Mouse (Mus musculus): ENCODE measurements around the gene Gfral. TPM values are rescaled to one million over a fixed set of nuclear protein-coding genes. Genes with fewer than 3 reads are reported as not detected.

Gene Gfral
- not detected for total RNA-seq (2021)
- long read RNA-seq, experiment 1 = 0 reads
- long read RNA-seq, experiment 2 = 0 reads

- no peak for TF ChIP-seq CTCF (conservative IDR thresholded peaks at IDR 0.05)
- no peak within 1 kb of the TSS for H3K27ac ChIP-seq
- no peak within 1 kb of the TSS for H3K4me3 ChIP-seq
- no peak for DNase-seq (ENCODE audit: low spot score in 2 of 2)
Measured at GRCm38 (mm10) chr9:76213557-76213956, at the start of gene Gfral. TSS of gene Gfral (minus strand) at chr9:76213657.

- no peak for TF ChIP-seq CTCF (conservative IDR thresholded peaks at IDR 0.05)
- H3K4me3 ChIP-seq = no peak overlapping the region
- H3K27ac ChIP-seq = no peak overlapping the region
- DNase-seq (ENCODE audit: low spot score in 2 of 2) = no peak
Measured at GRCm38 (mm10) chr9:76257731-76258130, 44.3 kb upstream of the Gfral start.

GRCm38 (mm10) chr9:76252544-76252943 is 39.1 kb upstream of the Gfral start:
- no peak for DNase-seq (ENCODE audit: low spot score in 2 of 2)
- Histone ChIP-seq H3K27ac (no peak overlapping the region), H3K4me3 (no peak overlapping the region)
- no peak for TF ChIP-seq CTCF (conservative IDR thresholded peaks at IDR 0.05)

- H3K4me3 ChIP-seq = no peak overlapping the region
- H3K27ac ChIP-seq = no peak overlapping the region
- no peak for TF ChIP-seq CTCF (conservative IDR thresholded peaks at IDR 0.05)
- no peak for DNase-seq (ENCODE audit: low spot score in 2 of 2)
Measured at GRCm38 (mm10) chr9:76252109-76252508, 38.7 kb upstream of the Gfral start.

- no peak for DNase-seq (ENCODE audit: low spot score in 2 of 2)
- Histone ChIP-seq H3K27ac (no peak overlapping the region), H3K4me3 (no peak overlapping the region)
- no peak for TF ChIP-seq CTCF (conservative IDR thresholded peaks at IDR 0.05)
Measured at GRCm38 (mm10) chr9:76242322-76242721, 28.9 kb upstream of the Gfral start.

- H3K27ac ChIP-seq = no peak overlapping the region
- DNase-seq (ENCODE audit: low spot score in 2 of 2) = no peak
- H3K4me3 ChIP-seq = no peak overlapping the region
- no peak for TF ChIP-seq CTCF (conservative IDR thresholded peaks at IDR 0.05)
Measured at GRCm38 (mm10) chr9:76237946-76238345, 24.5 kb upstream of the Gfral start.

- H3K4me3 ChIP-seq = no peak overlapping the region
- TF ChIP-seq CTCF (conservative IDR thresholded peaks at IDR 0.05) = no peak
- H3K27ac ChIP-seq = no peak overlapping the region
- no peak for DNase-seq (ENCODE audit: low spot score in 2 of 2)
Measured at GRCm38 (mm10) chr9:76237243-76237642, 23.8 kb upstream of the Gfral start.

- no peak overlapping the region for H3K27ac ChIP-seq
- H3K4me3 ChIP-seq = peak overlapping the region; percentile 54
- DNase-seq (ENCODE audit: low spot score in 2 of 2) = peak; percentile 69 to 74
- TF ChIP-seq CTCF (conservative IDR thresholded peaks at IDR 0.05) = peak; percentile 94
Measured at GRCm38 (mm10) chr9:76236626-76237025, 23.2 kb upstream of the Gfral start.

- Histone ChIP-seq H3K4me3 (peak overlapping the region; percentile 54), H3K27ac (no peak overlapping the region)
- no peak for DNase-seq (ENCODE audit: low spot score in 2 of 2)
- TF ChIP-seq CTCF (conservative IDR thresholded peaks at IDR 0.05) = no peak
Measured at GRCm38 (mm10) chr9:76235945-76236503, 22.6 kb upstream of the Gfral start.

GRCm38 (mm10) chr9:76234899-76235298 is 21.4 kb upstream of the Gfral start:
- no peak for TF ChIP-seq CTCF (conservative IDR thresholded peaks at IDR 0.05)
- no peak for DNase-seq (ENCODE audit: low spot score in 2 of 2)
- H3K27ac ChIP-seq = no peak overlapping the region
- H3K4me3 ChIP-seq = no peak overlapping the region

- no peak for TF ChIP-seq CTCF (conservative IDR thresholded peaks at IDR 0.05)
- Histone ChIP-seq H3K4me3 (no peak overlapping the region), H3K27ac (no peak overlapping the region)
- no peak for DNase-seq (ENCODE audit: low spot score in 2 of 2)
Measured at GRCm38 (mm10) chr9:76230400-76230799, 16.9 kb upstream of the Gfral start.

- TF ChIP-seq CTCF (conservative IDR thresholded peaks at IDR 0.05) = no peak
- DNase-seq (ENCODE audit: low spot score in 2 of 2) = no peak
- Histone ChIP-seq H3K27ac (no peak overlapping the region), H3K4me3 (no peak overlapping the region)
Measured at GRCm38 (mm10) chr9:76217178-76217975, 3.9 kb upstream of the Gfral start.

- Histone ChIP-seq H3K4me3 (no peak overlapping the region), H3K27ac (no peak overlapping the region)
- TF ChIP-seq CTCF (conservative IDR thresholded peaks at IDR 0.05) = no peak
- DNase-seq (ENCODE audit: low spot score in 2 of 2) = peak in 1 of 2 experiments; percentile 47
Measured at GRCm38 (mm10) chr9:76214678-76215077, 1.2 kb upstream of the Gfral start.

- TF ChIP-seq CTCF (conservative IDR thresholded peaks at IDR 0.05) = no peak
- H3K27ac ChIP-seq = no peak overlapping the region
- DNase-seq (ENCODE audit: low spot score in 2 of 2) = no peak
- H3K4me3 ChIP-seq = no peak overlapping the region
Measured at GRCm38 (mm10) chr9:76196917-76197316, 16.5 kb downstream of the Gfral start.
